Mouse (Mus musculus) forebrain, embryonic 14.5 days (tissue): ENCODE results near the gene Eras. TPM values are rescaled to one million over a fixed set of nuclear protein-coding genes. Genes with fewer than 3 reads are reported as not detected.

Experiments
- ATAC-seq: fragments of 200-750 bp; cut with Nextera tagmentation; 2 replicates; pipeline ENCODE4 v1.8.0; 2017; ENCODE audit warnings: mild to moderate bottlenecking, moderate library complexity
- DNase-seq: peaks from one replicate; pipeline ENCODE4 v3.0.0-alpha.2; 2015; ENCODE audit warnings: low spot score
- H3K27ac ChIP-seq: fragments of 300-500 bp; sonication (generic); 2 replicates; pipeline ENCODE4 v1.5.1; 2014; ENCODE audit warnings: low read depth, mild to moderate bottlenecking, control low read depth, low read length, moderate library complexity
- H3K27me3 ChIP-seq: fragments of 300-500 bp; sonication (generic); replicated peaks from 2 replicates; pipeline ENCODE4 v1.6.1; 2014; ENCODE audit warnings: low read length, control low read depth, mixed read lengths; ENCODE audit not compliant: control insufficient read depth, insufficient read depth
- H3K36me3 ChIP-seq: fragments of 300-500 bp; sonication (generic); 2 replicates; pipeline ENCODE4 v1.6.1; 2014; ENCODE audit warnings: low read length, control low read depth; ENCODE audit not compliant: control insufficient read depth, insufficient read depth
- H3K4me1 ChIP-seq: fragments of 300-500 bp; sonication (generic); 2 replicates; pipeline ENCODE4 v1.6.1; 2014; ENCODE audit warnings: antibody characterized with exemption, low read length, control low read depth; ENCODE audit not compliant: control insufficient read depth, insufficient read depth
- H3K4me2 ChIP-seq: fragments of 300-500 bp; sonication (generic); 2 replicates; pipeline ENCODE4 v1.6.1; 2014; ENCODE audit warnings: mild to moderate bottlenecking, control low read depth, low read length
- H3K4me3 ChIP-seq: fragments of 300-500 bp; sonication (generic); 2 replicates; pipeline ENCODE4 v1.5.1; 2014; ENCODE audit warnings: low read depth, low read length, control low read depth
- H3K9ac ChIP-seq: fragments of 300-500 bp; sonication (generic); 2 replicates; pipeline ENCODE4 v1.6.1; 2014; ENCODE audit warnings: mild to moderate bottlenecking, low read length, control low read depth, moderate library complexity
- H3K9me3 ChIP-seq: fragments of 300-500 bp; sonication (generic); replicated peaks from 2 replicates; pipeline ENCODE4 v1.6.1; 2016; ENCODE audit warnings: low read length, control low read depth, mixed read lengths; ENCODE audit not compliant: control insufficient read depth
- WGBS: fragments of 180-500 bp; shearing (Covaris S2); extraction: QIAGEN DNeasy Blood & Tissue Kit; methylation state at CpG from one replicate; pipeline ENCODE4 v1.1.7; 2014; 5-methylcytosine and 5-hydroxymethylcytosine counted together
- polyA plus RNA-seq: library from polyadenylated mRNA; unstranded; fragments of >200 nt; fragmentation: Nextera tagmentation; extraction: Ambion mirVana; gene quantifications from 2 replicates; pipeline ENCODE4 v1.2.1, GENCODE M21; 2014

Gene Eras
- not detected in 2 replicates for polyA plus RNA-seq

- Histone ChIP-seq H3K9ac (no peak within 1 kb of the TSS), H3K4me3 (no peak within 1 kb of the TSS), H3K4me2 (no peak within 1 kb of the TSS), H3K9me3 (no peaks in the 10 kb centered on the region), H3K27ac (no peak within 1 kb of the TSS), H3K36me3 (peaks cover 27% of the 10 kb centered on the region), H3K27me3 (no peaks in the 10 kb centered on the region), H3K4me1 (no peaks in the 10 kb centered on the region)
- ATAC-seq (no peak), DNase-seq (no peak)
- WGBS = 34% methylated on average over 19 of the region's 19 CpGs
These were observed at the start of gene Eras for GRCm38 (mm10) chrX:7928270-7928790. TSS of gene Eras (minus strand) at chrX:7928607.

DNA sequence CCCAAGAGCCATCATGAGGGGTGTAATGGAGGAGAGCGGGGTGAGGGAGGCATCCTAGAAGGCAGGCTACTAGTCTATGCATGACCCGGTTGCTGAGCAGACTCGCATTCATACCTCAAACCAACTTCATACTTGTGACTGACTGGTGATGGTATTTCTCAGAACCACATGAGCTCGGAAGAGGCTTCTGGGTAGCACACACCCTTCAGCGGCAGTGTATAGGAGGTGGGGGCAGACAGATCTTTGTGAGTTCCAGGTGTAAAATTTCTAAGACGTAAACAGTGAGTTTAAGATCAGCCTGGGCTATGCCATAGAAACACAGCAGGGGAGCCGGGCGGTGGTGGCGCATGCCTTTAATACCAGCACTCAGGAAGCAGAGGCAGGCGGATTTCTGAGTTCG, 49.5 kb upstream of the Eras start, which contains the start of gene Gata1:
TSS of gene Gata1 (minus strand) at position 180 of the 400 bp plus-strand sequence.
- 92% methylated on average over 11 of the region's 11 CpGs for whole genome bisulfite sequencing

GRCm38 (mm10) chrX:7971292-7971691, 42.9 kb upstream of the Eras start:
- H3K27ac ChIP-seq = no peak overlapping the region

More for the DNA sequence above, 49.5 kb upstream of the Eras start, which contains the start of gene Gata1:
- no peak for ATAC-seq
- H3K36me3 ChIP-seq = no peaks in the 10 kb centered on the region
- no peak within 1 kb of the TSS for H3K4me3 ChIP-seq
- no peaks in the 10 kb centered on the region for H3K9me3 ChIP-seq
- no peak for DNase-seq
- no peak within 1 kb of the TSS for H3K4me2 ChIP-seq
- H3K27me3 ChIP-seq = no peaks in the 10 kb centered on the region
- no peak within 1 kb of the TSS for H3K9ac ChIP-seq
- H3K4me1 ChIP-seq = no peaks in the 10 kb centered on the region
- no peak within 1 kb of the TSS for H3K27ac ChIP-seq

DNA sequence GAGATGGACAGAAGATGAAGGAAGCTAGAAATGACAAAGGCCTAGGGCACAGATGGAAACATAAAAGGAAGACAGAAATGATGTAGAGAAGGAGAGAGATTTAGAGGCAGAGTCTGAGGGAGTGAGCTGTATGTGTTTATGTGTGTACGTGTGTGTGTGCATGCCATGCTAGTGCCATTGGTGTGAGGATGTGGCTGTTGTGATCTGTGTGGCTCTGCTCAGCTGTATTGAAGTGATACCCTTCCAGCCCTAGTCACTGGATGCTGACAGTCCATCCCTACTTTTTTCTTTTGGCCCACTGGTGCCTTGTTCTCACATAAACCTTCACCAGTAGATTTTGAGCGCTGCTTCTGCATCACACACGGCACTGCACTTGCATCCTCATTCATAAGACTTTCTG, 40.5 kb upstream of the Eras start:
- ATAC-seq = no peak
- WGBS = 89% methylated on average over 3 of the region's 3 CpGs
- DNase-seq = no peak
- Histone ChIP-seq H3K4me3 (no peak overlapping the region), H3K4me1 (no peaks in the 10 kb centered on the region), H3K4me2 (no peak overlapping the region), H3K27ac (no peak overlapping the region), H3K36me3 (no peaks in the 10 kb centered on the region), H3K27me3 (no peaks in the 10 kb centered on the region), H3K9me3 (no peaks in the 10 kb centered on the region), H3K9ac (no peak overlapping the region)

More at GRCm38 (mm10) chrX:7971292-7971691, 42.9 kb upstream of the Eras start:
- Histone ChIP-seq H3K36me3 (no peaks in the 10 kb centered on the region), H3K4me2 (no peak overlapping the region), H3K9me3 (no peaks in the 10 kb centered on the region), H3K27me3 (no peaks in the 10 kb centered on the region), H3K9ac (no peak overlapping the region), H3K4me1 (no peaks in the 10 kb centered on the region), H3K4me3 (no peak overlapping the region)
- WGBS = 91% methylated on average over 3 of the region's 4 CpGs
- DNase-seq (no peak), ATAC-seq (no peak)

- WGBS = 89% methylated on average over 8 of the region's 8 CpGs
- Histone ChIP-seq H3K27ac (no peak overlapping the region), H3K4me3 (no peak overlapping the region), H3K9ac (no peak overlapping the region), H3K4me2 (no peak overlapping the region), H3K9me3 (no peaks in the 10 kb centered on the region), H3K4me1 (no peaks in the 10 kb centered on the region), H3K36me3 (no peaks in the 10 kb centered on the region), H3K27me3 (no peaks in the 10 kb centered on the region)
- no peak for ATAC-seq
- DNase-seq = no peak
These were observed 39.8 kb upstream of the Eras start for GRCm38 (mm10) chrX:7968226-7968625.

DNA sequence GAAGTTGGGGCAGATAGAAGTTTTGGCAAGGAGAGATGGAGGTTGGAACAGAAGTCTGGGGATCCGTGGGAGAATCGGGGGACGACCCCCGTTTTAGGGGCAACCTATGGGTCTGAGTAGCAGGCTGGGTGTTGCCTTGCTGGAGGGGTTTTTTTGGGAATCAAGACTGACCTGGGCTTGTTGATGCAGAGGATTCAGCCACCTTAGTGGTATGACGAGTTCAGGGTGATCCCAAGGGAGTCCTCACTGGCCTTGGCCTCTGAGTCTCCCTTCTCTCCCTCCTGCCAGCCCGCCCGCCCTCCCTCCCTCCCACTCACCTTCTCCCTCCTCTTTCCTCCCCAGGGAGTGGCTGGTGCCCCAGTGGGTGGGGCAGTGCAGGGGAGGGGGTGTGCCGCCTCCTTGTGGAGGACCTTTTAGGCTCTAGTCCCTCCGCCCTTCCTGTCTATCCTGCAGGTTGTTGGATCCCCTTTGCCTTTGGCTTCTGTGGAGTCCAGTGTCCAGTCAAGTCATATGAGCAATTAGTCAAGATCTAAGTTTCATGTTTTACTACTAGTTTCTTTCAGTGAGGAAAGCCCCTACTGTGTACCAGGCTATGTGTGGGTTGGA, 39.3 kb upstream of the Eras start:
- Histone ChIP-seq H3K9ac (no peak overlapping the region), H3K9me3 (no peaks in the 10 kb centered on the region), H3K36me3 (no peaks in the 10 kb centered on the region), H3K4me2 (no peak overlapping the region), H3K27me3 (no peaks in the 10 kb centered on the region), H3K4me3 (no peak overlapping the region), H3K27ac (no peak overlapping the region), H3K4me1 (no peaks in the 10 kb centered on the region)
- ATAC-seq (no peak), DNase-seq (no peak)
- WGBS = 88% methylated on average over 7 of the region's 9 CpGs

DNA sequence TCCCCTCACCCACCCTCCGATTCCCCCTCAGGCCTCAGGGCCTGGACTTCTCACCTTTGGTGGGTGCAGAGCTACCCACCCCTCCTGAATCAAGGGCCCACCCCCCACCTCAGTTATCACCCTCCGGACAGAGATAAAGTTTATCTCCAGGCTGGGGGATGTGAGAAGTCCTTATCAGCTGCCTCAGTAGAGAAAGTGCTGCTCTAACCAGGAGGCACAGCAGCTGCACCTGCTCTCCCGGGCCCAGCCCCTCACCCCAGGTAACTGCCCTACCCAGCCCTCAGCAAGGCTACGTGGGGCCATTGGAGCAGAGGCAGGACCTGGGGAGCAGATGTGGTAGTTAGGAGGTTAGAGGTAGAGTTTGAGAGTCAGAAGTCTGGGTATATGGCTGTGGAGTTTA, 37.8 kb upstream of the Eras start:
- Histone ChIP-seq H3K4me1 (no peaks in the 10 kb centered on the region), H3K36me3 (no peaks in the 10 kb centered on the region)
- ATAC-seq = no peak

GRCm38 (mm10) chrX:7963829-7964626, 35.6 kb upstream of the Eras start:
- Histone ChIP-seq H3K4me1 (no peaks in the 10 kb centered on the region), H3K27me3 (no peaks in the 10 kb centered on the region), H3K36me3 (no peaks in the 10 kb centered on the region), H3K9ac (no peak overlapping the region), H3K4me3 (no peak overlapping the region), H3K9me3 (no peaks in the 10 kb centered on the region), H3K4me2 (no peak overlapping the region), H3K27ac (no peak overlapping the region)
- WGBS = 82% methylated on average over 7 of the region's 7 CpGs
- DNase-seq (no peak), ATAC-seq (no peak)

More for the DNA sequence above, 37.8 kb upstream of the Eras start:
- Histone ChIP-seq H3K27ac (no peak overlapping the region), H3K9me3 (no peaks in the 10 kb centered on the region), H3K9ac (no peak overlapping the region), H3K4me3 (no peak overlapping the region), H3K4me2 (no peak overlapping the region), H3K27me3 (no peaks in the 10 kb centered on the region)
- DNase-seq = no peak
- WGBS = 88% methylated on average over 4 of the region's 4 CpGs

DNA sequence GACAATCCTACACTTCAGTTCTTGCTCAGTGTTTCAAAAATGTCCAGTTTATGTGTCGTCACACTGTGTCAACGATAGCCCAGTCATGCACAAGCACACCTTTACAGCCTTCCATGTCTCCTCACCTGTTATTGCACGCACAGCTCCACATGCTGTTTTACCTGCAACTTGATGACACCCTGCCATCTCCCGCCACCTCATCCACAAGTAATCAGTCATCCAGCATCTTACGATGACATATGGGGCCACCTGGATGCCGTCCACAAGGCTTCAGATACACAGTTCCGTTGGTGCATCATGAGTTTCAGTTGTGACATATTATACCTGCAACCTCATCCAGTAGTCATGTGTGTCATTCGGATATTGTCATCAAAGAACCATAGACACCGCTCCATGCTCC, 30.5 kb upstream of the Eras start:
- H3K4me2 ChIP-seq = no peak overlapping the region
- no peaks in the 10 kb centered on the region for H3K36me3 ChIP-seq
- H3K4me3 ChIP-seq = no peak overlapping the region
- no peaks in the 10 kb centered on the region for H3K27me3 ChIP-seq
- no peaks in the 10 kb centered on the region for H3K9me3 ChIP-seq
- WGBS = 93% methylated on average over 9 of the region's 9 CpGs
- H3K27ac ChIP-seq = no peak overlapping the region
- no peaks in the 10 kb centered on the region for H3K4me1 ChIP-seq
- H3K9ac ChIP-seq = no peak overlapping the region
- ATAC-seq = no peak
- DNase-seq = no peak
